Mouse (Mus musculus): ENCODE data around the gene Nmnat1.

DNA sequence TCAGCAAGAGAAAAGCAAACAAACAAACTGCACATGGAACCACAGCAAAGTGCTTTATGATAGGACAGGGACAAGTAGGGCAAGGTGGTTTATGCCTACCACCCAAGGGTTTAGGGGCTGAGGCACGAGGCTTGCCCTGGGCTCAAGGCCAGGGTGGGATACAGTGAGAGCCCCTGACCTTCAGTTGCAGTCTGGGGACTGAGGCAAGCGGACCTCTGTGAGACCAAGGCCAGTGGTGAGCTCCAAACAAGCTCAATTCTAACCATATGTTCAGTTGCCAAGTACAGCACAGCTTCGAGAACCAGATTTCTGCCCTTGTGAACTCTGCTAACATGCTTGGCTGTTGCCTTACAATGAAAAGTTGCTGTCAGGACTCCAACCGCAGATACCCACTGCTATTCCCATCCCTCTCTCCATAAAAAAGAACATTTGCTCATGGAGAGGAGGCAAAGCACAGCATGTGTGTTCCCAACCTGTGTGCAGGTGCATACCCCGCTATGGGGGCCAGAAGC, 67.1 kb downstream of the Nmnat1 start:
- TF ChIP-seq CTCF (IDR thresholded peaks at IDR 0.05) (no peak), EP300 (IDR thresholded peaks at IDR 0.05) (no peak)
